ENCODE assay signal across 9 mouse cellular contexts in the genomic region with DNA sequence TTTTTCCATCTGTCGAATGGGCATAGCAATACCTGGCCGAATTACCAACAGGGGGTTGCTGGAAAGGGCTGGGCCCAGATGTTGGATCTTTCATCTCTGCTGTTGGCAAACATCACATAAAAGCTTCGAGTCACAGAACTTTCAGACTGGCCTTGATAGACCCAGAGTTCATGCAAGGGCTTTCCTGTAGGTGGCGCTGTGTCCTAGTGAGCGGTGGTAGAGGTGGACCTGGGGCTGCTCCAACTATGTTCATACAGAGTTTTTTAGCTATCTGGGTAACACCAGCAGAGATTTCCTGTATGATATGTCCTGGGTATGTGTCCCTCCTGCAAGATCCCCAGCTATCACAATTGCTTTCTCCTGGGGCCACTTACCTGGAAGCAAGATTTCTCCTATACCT. TPM values are rescaled to one million over a fixed set of nuclear protein-coding genes. Genes with fewer than 3 reads are reported as not detected.
DNase-seq lines count a peak whose midpoint lies in the region; ATAC-seq and TF ChIP-seq lines count a peak whose summit lies in the region.
"Had no signal": no experiment of that assay in that cellular context is flagged by ENCODE, and none has a peak within 500 bp of the region (broad histone marks: within the 10 kb centered on the region; RNA-seq: fewer than 3 reads in every experiment).

No protein-coding gene starts in this region.

- H3K9me3 ChIP-seq in forebrain, embryonic 11.5 days (ENCODE audit: control insufficient read depth, low read length): no peaks in the 10 kb centered on the region
- H3K9me3 ChIP-seq in forebrain, embryonic 15.5 days: no peaks in the 10 kb centered on the region
- H3K9me3 ChIP-seq in MEL (replicated peaks; ENCODE audit: insufficient read depth, low read length): no peaks in the 10 kb centered on the region
- H3K9me3 ChIP-seq: megakaryocyte, embryonic 14.5 days had no signal

- no peak overlapping the region for H3K27ac ChIP-seq in forebrain, embryonic 11.5 days (ENCODE audit: low read depth, low read length)
- no peak overlapping the region for H3K27ac ChIP-seq in forebrain, embryonic 15.5 days (replicated peaks)
- H3K27ac ChIP-seq in MEL (ENCODE audit: control insufficient read depth, low read depth, low read length): no peak overlapping the region
- H3K27ac ChIP-seq in cerebellum, adult 2 months (ENCODE audit: insufficient read depth, low read length): no peak overlapping the region

- 18% methylated on average over 5 of the region's 5 CpGs for WGBS in forebrain, embryonic 11.5 days
- 11% methylated on average over 5 of the region's 5 CpGs for WGBS in forebrain, embryonic 15.5 days
- 11% methylated on average over 5 of the region's 5 CpGs for WGBS in cerebellum, adult 2 months

- no peak overlapping the region for H3K9ac ChIP-seq in forebrain, embryonic 11.5 days (ENCODE audit: low read length)
- H3K9ac ChIP-seq in forebrain, embryonic 15.5 days (replicated peaks): no peak overlapping the region
- no peak overlapping the region for H3K9ac ChIP-seq in MEL (ENCODE audit: control insufficient read depth, low read depth, low read length, poor library complexity, severe bottlenecking)

- no peaks in the 10 kb centered on the region for H3K36me3 ChIP-seq in forebrain, embryonic 11.5 days (ENCODE audit: control insufficient read depth, insufficient read depth, low read length)
- no peaks in the 10 kb centered on the region for H3K36me3 ChIP-seq in forebrain, embryonic 15.5 days
- peaks cover 0 to 7% of the 10 kb centered on the region in 2 experiments; a peak in 2 of 4 replicates for H3K36me3 ChIP-seq in MEL (ENCODE audit: control insufficient read depth in 1 of 2, insufficient read depth in 2 of 2, low read length in 2 of 2)

- peak; percentile 93 for TF ChIP-seq RAD21 in MEL (IDR thresholded peaks at IDR 0.05; ENCODE audit: low read depth, low read length)

- H3K79me2 ChIP-seq in MEL (ENCODE audit: control insufficient read depth, insufficient read depth, low read length, poor library complexity): no peaks in the 10 kb centered on the region

- no peak for ATAC-seq in forebrain, embryonic 11.5 days (replicated peaks; ENCODE audit: low FRiP score)
- ATAC-seq in forebrain, embryonic 15.5 days (replicated peaks): no peak
- ATAC-seq in megakaryocyte, adult 5-6 weeks (ENCODE audit: poor library complexity, severe bottlenecking): peak; percentile 26

- peak; percentile 84 for DNase-seq in forebrain, embryonic 11.5 days (ENCODE audit: low spot score)
- DNase-seq in MEL (ENCODE audit: low read depth, low spot score): peak; percentile 84
- peak; percentile 78 to 87 for DNase-seq in cerebellum, adult 2 months
- DNase-seq in frontal cortex, postnatal 36 days (ENCODE audit: low spot score in 2 of 2): peak; percentile 84 to 88
- peak; percentile 85 for DNase-seq in layer of hippocampus, postnatal 10 days (ENCODE audit: low spot score in 2 of 2)
- peak; percentile 64 to 79 for DNase-seq in spleen, adult 18-20 months

- H3K4me2 ChIP-seq in forebrain, embryonic 11.5 days (ENCODE audit: low read depth, low read length, severe bottlenecking): no peak overlapping the region
- H3K4me2 ChIP-seq in forebrain, embryonic 15.5 days (replicated peaks): no peak overlapping the region

- TF ChIP-seq POLR2A in MEL (IDR thresholded peaks at IDR 0.05; ENCODE audit: control insufficient read depth in 1 of 2, insufficient read depth in 1 of 2, low read depth in 1 of 2, low read length in 2 of 2, poor library complexity in 1 of 2): no peak
- TF ChIP-seq POLR2A in cerebellum, adult 2 months (IDR thresholded peaks at IDR 0.05; ENCODE audit: borderline replicate concordance, insufficient read depth, low read length): no peak

- H3K4me3 ChIP-seq in forebrain, embryonic 11.5 days (ENCODE audit: low read depth, low read length): no peak overlapping the region
- H3K4me3 ChIP-seq in forebrain, embryonic 15.5 days: no peak overlapping the region
- H3K4me3 ChIP-seq in MEL (ENCODE audit: control insufficient read depth in 1 of 2, insufficient read depth in 1 of 2, low read depth in 2 of 2, low read length in 2 of 2): no peak overlapping the region
- no peak overlapping the region for H3K4me3 ChIP-seq in cerebellum, adult 2 months (replicated peaks; ENCODE audit: insufficient read depth, low read depth, low read length)
- H3K4me3 ChIP-seq: megakaryocyte, embryonic 14.5 days had no signal

- peak; percentile 94 to 97 (median 96) for TF ChIP-seq CTCF in MEL (IDR thresholded peaks at IDR 0.05 in 2 of 3, conservative IDR thresholded peaks at IDR 0.05 in 1 of 3; ENCODE audit: control insufficient read depth in 1 of 3, insufficient read depth in 1 of 3, low read depth in 2 of 3, low read length in 3 of 3, poor library complexity in 1 of 3, severe bottlenecking in 1 of 3)
- peak; percentile 95 for TF ChIP-seq CTCF in cerebellum, adult 2 months (IDR thresholded peaks at IDR 0.05; ENCODE audit: borderline replicate concordance, insufficient read depth, low read depth, low read length)

- no peak for TF ChIP-seq EP300 in MEL (IDR thresholded peaks at IDR 0.05; ENCODE audit: low read depth in 1 of 2, low read length in 2 of 2)

- no peaks in the 10 kb centered on the region for H3K4me1 ChIP-seq in forebrain, embryonic 11.5 days (replicated peaks; ENCODE audit: control insufficient read depth, insufficient read depth, low read length)
- no peaks in the 10 kb centered on the region for H3K4me1 ChIP-seq in forebrain, embryonic 15.5 days
- H3K4me1 ChIP-seq in MEL (ENCODE audit: control insufficient read depth in 1 of 2, insufficient read depth in 2 of 2, low read length in 2 of 2): peaks cover 0 to 12% of the 10 kb centered on the region in 2 experiments; a peak in 2 of 4 replicates
- H3K4me1 ChIP-seq in cerebellum, adult 2 months (ENCODE audit: control insufficient read depth, insufficient read depth, low read length): peaks cover 7% of the 10 kb centered on the region

- H3K27me3 ChIP-seq in forebrain, embryonic 11.5 days (ENCODE audit: control insufficient read depth, insufficient read depth, low read length): no peaks in the 10 kb centered on the region
- H3K27me3 ChIP-seq in forebrain, embryonic 15.5 days: no peaks in the 10 kb centered on the region
- H3K27me3 ChIP-seq in MEL (ENCODE audit: control insufficient read depth in 1 of 2, insufficient read depth in 2 of 2, low read length in 2 of 2): no peaks in the 10 kb centered on the region
- H3K27me3 ChIP-seq in cerebellum, adult 2 months (ENCODE audit: control insufficient read depth, insufficient read depth, low read length): no peaks in the 10 kb centered on the region

TF ChIP-seq in MEL, 35 proteins besides CTCF, POLR2A, EP300 and RAD21:
- TF ChIP-seq TBP (IDR thresholded peaks at IDR 0.05; ENCODE audit: low read depth, low read length) (0 out of 2 replicates have a peak, but pooled peaks have one; percentile 23), KAT2A (conservative IDR thresholded peaks at IDR 0.05; ENCODE audit: low read depth, low read length) (no peak), ZC3H11A (IDR thresholded peaks at IDR 0.05; ENCODE audit: low read depth, low read length) (peak; percentile 68), SMC3 (IDR thresholded peaks at IDR 0.05; ENCODE audit: low read depth, low read length) (peak; percentile 84)

RNA-seq across cellular contexts. Expression of a gene that starts 30.8 kb away (rescaled TPM):
- polyA plus RNA-seq in forebrain, embryonic 11.5 days (2014; fragmentation: Nextera tagmentation; extraction: Ambion mirVana): 124 TPM in 2 replicates
- polyA plus RNA-seq in forebrain, embryonic 15.5 days (2015; fragmentation: Nextera tagmentation; extraction: Ambion mirVana): 163 and 175 TPM in 2 replicates
- total RNA-seq in MEL (2012; rRNA removed): 32.1 and 36.1 TPM in 2 replicates
- 10 to 100 TPM in 1 of 2 experiments, not detected in 1; 23.6 TPM for polyA plus RNA-seq in MEL (2012; ENCODE audit: insufficient read depth in 1 of 2, insufficient read length in 2 of 2, low read depth in 1 of 2, low replicate concordance in 2 of 2, missing spikeins in 1 of 2)
- 55.0 and 57.2 TPM in 2 replicates for polyA plus RNA-seq in cerebellum, adult 2 months (2012; rRNA removed)
- 10 to 100 TPM; 82.4 to 91.4 TPM for total RNA-seq in layer of hippocampus, postnatal 10 days (2021)
- 37.6 and 41.1 TPM in 2 replicates for total RNA-seq in megakaryocyte, adult 5-6 weeks (2015)
- 52.2 and 55.1 TPM in 2 replicates for total RNA-seq in megakaryocyte, adult 5-6 weeks (2017)

RNA-seq across cellular contexts. Expression of a gene that starts 43.5 kb away (rescaled TPM):
- polyA plus RNA-seq in forebrain, embryonic 11.5 days (2014; fragmentation: Nextera tagmentation; extraction: Ambion mirVana): 52.6 and 61.2 TPM in 2 replicates
- 94.5 and 94.7 TPM in 2 replicates for polyA plus RNA-seq in forebrain, embryonic 15.5 days (2015; fragmentation: Nextera tagmentation; extraction: Ambion mirVana)
- total RNA-seq in MEL (2012; rRNA removed): 37.9 and 43.4 TPM in 2 replicates
- 10 to 100 TPM in 1 of 2 experiments, not detected in 1; 40.2 TPM for polyA plus RNA-seq in MEL (2012; ENCODE audit: insufficient read depth in 1 of 2, insufficient read length in 2 of 2, low read depth in 1 of 2, low replicate concordance in 2 of 2, missing spikeins in 1 of 2)
- 472 and 511 TPM in 2 replicates for polyA plus RNA-seq in cerebellum, adult 2 months (2012; rRNA removed)
- 100 to 1,000 TPM; 602 to 697 TPM for total RNA-seq in layer of hippocampus, postnatal 10 days (2021)
- 44.8 and 50.0 TPM in 2 replicates for total RNA-seq in megakaryocyte, adult 5-6 weeks (2015)
- 49.3 and 51.1 TPM in 2 replicates for total RNA-seq in megakaryocyte, adult 5-6 weeks (2017)
